Mouse (Mus musculus): ENCODE results near the gene Atg4a.

Atg4a gene

GRCm38 (mm10) chrX:141165067-141165466 lies 208.4 kb downstream of the Atg4a start:
- no peak for DNase-seq

- DNase-seq, result no peak
These were observed 218.6 kb downstream of the Atg4a start for GRCm38 (mm10) chrX:141175353-141175752.

GRCm38 (mm10) chrX:141195036-141195435 lies 238.3 kb downstream of the Atg4a start:
- DNase-seq, result no peak

GRCm38 (mm10) chrX:141198993-141199392 lies 242.3 kb downstream of the Atg4a start:
- DNase-seq, result no peak

GRCm38 (mm10) chrX:141212802-141213201 lies 256.1 kb downstream of the Atg4a start:
- no peak for DNase-seq

Measured in thymus, adult 18-20 months (tissue).